Mouse (Mus musculus) cerebellum, adult 18-20 months (tissue): Measurements from ENCODE around the gene Psmb9.
"Not testable (repeated sequence)": the region's sequence is repeated elsewhere in the genome, so short reads cannot be mapped to it uniquely, and the experiment has no call there.

Source experiments
- DNase-seq, 2 experiments: peaks; one replicate each; pipeline ENCODE4 v3.0.0; 2021

Gene Psmb9

DNA sequence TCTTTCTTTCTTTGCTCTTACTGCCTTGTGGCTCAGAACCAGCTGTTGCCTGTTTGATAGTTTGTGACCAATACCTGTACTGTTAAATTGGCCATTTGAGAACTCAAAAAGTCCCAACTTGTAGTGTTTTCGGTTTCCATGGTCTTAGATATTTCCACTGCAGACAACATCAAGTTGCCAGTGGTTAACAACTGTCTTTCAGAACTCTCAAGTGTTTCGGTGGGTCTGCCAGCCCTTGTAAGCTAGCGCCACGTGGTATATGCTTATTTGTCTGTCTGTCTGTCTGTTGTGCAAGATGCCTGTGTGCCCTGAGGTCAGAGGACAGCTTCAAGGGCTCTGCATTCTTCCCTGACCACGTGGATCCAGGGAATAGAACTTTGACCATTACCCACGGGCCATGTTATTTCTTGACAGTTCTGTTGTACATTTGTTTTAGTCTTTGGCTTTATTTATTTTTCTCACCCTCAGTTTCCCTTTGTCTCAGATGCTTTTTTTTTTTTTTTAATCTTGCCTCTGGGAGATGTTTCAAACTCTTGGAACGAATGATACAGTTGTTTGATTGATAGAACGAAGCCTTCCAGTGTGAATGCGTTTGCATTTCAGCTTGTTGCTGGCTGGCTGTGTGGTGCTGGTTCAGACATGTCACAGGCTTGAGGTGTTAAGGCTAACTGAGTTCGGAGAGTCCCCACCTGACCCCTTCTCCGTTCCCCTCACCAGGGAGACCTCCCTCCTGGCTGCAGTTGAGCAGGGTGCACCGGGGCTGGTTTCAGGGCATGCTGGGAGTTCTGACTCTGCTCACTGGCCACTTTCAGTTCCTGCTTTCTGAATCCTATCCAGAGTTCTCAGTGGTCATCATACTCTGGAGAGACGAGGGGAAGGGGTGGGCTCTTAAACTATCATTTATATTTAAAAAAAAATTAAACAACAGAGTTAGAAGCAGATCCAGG is 7.4 kb downstream of the Psmb9 start:
- DNase-seq: no peak

DNA sequence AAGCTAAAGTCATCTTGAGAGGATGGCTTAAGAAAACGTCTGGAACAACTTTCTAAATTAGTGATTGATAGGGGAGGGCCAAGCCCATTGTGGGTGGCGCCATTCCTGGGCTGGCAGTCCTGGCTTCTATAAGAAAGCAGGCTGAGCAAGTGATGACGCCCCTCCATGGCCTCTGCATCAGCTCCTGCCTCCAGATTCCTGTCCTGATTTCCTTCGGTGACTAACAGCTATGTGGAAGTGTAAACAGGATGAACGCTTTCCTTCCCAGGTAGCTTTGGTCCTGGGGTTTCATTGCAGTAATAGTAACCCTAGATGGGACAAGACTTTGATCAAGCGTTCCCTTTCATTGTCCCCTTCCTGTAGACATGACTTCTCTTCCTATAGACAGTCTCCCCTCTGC is 8.5 kb downstream of the Psmb9 start:
- no peak for DNase-seq

DNA sequence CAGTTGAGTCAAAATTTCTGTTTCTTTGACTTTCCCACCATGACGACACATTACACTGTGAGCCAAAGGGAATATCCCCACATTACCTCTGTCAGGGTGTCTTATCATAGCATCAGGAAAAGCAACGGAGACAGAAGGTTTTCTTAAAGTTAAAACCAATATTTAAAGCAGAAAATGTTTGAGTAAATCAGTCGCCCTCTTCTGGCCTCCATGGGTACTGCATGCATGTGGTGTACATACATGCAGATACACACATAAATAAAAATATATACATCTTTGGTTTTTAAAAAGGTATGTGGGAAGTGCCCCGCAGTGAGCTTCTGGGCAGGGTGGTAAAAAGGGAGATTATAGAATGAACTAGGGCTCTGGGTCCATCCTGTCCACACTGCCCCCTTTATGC is 10.4 kb downstream of the Psmb9 start:
- no peak for DNase-seq

DNA sequence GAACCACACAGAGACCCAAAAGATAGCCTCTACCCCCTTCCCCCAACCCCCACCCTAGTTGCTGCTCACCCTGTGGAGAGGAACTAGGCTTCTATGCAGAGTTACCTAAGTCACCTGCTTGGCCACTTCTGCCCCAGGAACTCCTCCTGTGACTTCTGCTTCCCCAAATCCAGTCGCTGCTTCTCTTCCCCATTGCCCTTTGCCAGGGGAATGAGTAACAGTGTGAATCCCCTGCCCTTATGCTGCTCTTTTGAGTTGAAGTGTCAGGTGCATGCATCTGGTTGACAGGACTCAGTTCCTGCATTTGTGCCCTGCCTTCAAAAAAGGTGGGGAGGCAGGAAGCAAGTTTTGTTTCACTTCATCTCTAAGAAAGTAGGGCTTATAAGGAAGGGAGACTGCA is 13.5 kb downstream of the Psmb9 start:
- no peak for DNase-seq

- DNase-seq: no peak
These were observed 15.0 kb downstream of the Psmb9 start for GRCm38 (mm10) chr17:34172528-34172927.

DNA sequence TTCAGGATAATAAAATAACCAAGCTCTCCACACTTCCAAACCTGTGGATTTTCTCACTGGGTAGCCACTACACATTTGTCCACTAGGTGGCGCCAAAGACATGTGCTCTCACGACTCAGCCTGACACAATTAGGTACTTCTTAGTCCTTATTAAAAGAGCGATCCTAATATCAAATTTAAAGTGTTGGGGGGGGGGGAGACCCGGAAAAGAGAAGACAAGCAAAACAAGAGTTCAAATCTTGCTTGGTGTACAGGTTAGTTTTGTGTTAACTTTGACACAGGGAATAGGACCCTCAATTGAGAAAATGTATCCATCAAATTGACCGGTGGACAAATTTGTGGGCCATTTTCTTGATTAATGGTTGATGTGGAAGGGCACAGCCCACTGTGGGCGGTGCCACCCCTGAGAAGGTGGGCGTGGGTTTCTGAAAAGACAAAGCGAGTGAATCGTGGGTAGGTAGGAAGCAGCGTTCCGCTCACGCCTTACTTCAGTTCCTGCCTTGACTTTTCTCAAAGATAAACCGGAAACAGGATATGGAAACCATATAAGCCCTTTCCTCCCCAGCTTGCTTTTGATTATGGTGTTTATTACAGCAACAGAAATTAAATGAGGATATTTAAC is 16.6 kb downstream of the Psmb9 start:
- peak; percentile 74 to 83 for DNase-seq

DNA sequence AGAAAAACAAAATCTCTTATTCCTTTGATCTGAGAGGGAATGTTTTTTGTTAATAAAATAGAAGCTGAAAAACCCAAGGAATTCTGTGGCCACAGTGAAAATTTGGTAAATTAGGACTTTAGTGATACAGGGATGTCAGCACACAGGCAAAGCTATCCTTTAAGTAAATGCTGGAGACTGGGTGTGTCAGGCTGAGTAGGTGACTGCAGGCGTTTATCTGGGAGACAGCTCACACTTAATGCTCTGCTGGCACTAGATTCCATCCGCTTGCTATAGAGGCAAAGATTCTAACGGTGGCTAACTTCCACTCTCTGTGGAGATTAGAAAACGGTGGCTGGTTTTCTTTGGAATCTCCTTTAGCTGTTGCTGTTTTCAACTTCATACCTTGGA is 17.1 kb downstream of the Psmb9 start:
- no peak for DNase-seq

- DNase-seq: peak; percentile 20 to 22
These were observed 18.3 kb downstream of the Psmb9 start for GRCm38 (mm10) chr17:34169279-34169678.

DNA sequence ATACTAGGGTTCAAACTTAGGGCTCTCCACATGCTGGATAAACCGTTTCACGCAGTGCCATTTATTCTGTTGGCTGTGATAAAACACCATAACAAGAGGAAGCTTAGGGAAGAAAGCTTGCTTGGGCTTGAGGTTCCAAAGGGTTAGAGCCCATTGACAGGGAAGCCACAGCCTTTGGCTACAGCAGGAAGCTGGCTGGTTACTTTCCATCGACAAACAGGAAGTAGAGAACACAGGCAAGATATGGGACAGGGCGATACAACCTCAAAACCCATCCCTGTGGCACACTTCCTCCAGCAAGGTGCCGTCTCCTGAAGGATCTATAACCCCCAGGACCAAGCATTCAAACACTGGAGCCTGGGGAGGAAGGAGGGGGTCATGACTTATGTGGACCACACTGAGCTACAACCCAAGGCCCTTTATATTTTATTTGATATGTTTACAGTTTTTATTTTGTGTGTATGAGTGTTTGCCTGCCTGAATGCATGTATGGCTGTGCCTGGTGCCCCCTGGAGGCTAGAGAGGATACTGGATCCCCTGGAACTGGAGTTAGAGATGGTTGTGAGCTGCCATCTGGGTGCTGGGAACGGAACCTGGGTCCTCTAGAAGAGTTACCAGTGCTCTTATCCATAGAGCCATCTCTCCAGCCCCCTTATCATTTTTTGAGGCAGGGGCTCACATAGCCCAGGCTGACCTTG is 22.4 kb downstream of the Psmb9 start:
- DNase-seq: no peak

DNA sequence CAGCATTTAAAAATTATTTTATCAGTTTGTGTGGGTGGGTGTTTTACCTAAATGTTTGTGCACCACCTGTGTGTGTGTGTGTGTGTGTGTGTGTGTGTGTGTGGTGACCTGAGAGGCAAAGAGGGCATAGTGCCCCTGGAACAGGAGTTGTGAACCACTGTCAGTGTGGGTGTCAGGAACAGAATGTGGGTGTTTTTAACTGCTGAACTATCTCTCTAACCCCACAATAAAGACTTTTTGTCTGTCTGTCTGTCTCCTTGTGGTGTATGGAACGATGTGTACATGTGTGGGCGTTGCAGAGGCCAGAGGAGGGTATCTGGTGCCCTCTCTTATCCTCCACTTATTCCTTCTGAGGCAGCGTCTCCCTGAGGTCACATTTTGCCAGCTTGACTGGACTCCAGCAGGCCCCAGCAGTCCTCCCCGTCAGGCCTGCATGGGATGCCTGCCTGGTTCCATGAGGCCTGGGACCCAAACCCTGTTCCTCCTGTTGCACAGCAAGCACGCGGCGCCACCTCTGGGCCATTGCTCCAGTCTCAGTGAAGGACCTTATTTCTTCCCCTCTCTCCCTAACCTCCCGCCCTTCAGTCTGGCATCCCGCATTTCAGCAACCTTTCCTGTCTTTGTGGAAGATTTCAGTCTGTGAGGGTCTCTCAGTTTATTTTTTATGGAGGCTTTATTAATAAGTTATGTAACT is 23.2 kb downstream of the Psmb9 start:
- no peak for DNase-seq

GRCm38 (mm10) chr17:34155534-34155933 is 32.0 kb downstream of the Psmb9 start:
- no peak for DNase-seq

- no peak for DNase-seq
These were observed 34.6 kb downstream of the Psmb9 start, which contains the start of gene H2-DMb1 for GRCm38 (mm10) chr17:34152923-34153322. Gene H2-DMb1, plus strand, starts transcription at chr17:34153072.

GRCm38 (mm10) chr17:34144960-34145371 is 42.6 kb downstream of the Psmb9 start:
- no peak for DNase-seq

- not testable (repeated sequence) for DNase-seq
These were observed 43.3 kb downstream of the Psmb9 start for GRCm38 (mm10) chr17:34144221-34144620.

DNA sequence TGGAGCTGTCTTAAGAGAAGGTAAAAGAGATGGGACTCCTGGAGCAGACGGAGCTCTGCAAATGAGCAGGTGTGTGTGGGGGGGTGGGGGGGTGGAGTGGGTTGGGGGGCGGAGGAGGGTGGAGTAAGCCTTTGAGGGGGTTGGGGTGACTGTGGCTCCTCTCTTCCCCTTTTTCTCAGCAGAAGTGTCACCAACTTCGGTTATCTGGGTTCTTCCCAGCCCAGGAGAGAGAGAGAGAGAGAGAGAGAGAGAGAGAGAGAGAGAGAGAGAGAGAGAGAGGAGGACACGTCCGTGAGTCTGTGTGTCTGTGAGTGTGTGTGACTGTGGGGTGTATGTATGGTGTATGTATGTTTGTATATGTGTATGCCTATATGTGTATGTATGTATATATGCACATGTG is 44.1 kb downstream of the Psmb9 start:
- no peak for DNase-seq

DNA sequence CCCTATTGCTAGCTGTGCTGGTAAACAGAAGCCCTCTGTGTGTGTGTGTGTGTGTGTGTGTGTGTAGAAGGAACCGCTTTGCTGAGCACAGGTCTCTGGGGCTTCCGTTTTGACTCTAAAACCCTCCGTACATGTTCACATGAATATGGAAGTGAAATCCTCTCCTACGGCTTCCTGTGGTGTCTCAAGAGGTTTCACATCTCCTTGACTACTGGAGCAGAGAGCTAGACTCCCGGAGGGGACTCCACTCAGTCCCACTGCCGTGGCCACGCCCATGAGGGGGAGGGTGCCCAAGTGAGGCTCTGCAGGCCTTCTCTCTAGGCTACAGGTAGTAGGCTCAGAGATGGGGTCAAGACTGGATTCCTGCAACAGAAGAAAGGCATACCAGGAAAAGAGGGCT is 44.5 kb downstream of the Psmb9 start, which contains the start of gene H2-DMb2:
Gene H2-DMb2, plus strand, starts transcription at position 275 of the 400 bp plus-strand sequence.
- DNase-seq: no peak

- no peak for DNase-seq
These were observed 45.0 kb downstream of the Psmb9 start for GRCm38 (mm10) chr17:34142456-34143010.

DNA sequence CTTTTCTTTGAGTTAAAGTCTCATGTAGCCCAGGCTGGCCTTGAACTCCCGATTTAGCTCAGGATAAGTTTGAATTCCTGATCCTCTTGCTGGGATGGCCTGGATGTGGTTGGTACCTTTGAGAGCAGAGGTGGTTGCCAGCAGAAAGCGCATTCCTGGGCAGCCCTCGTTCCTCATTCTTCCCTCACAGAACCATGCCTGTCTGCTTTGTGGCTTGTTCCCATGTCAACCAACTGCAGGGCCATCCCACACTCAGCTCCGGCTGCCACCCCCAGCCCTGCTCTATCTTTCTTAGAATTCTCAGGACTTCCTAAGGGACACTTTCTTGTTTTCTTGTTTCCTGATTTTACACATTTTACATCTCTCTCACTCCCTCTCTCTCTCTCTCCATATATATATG is 46.1 kb downstream of the Psmb9 start:
- DNase-seq: no peak

- DNase-seq: no peak
These were observed 47.3 kb downstream of the Psmb9 start for GRCm38 (mm10) chr17:34140240-34140639.

DNA sequence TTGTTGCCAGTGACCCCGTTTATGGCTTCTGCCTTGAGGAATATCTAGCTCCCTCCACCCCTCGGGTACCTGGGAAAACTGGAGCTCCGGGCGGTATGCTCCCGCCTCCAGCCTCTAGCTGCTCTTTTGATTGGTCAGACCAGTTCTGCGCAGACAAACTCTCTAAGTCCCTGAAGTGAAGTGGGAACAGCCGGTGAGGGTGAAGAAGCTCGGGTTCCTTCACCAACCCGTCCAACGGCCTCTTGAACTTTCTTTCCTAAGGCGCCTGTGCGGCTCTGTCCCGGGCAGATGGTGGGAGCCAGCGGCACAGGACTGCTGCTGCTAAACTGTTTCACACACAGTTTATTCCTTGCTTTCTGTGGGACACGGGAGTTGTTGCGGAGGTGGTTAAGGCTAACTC is 48.1 kb downstream of the Psmb9 start:
- DNase-seq: no peak

GRCm38 (mm10) chr17:34138655-34139054 is 48.9 kb downstream of the Psmb9 start:
- no peak for DNase-seq

DNA sequence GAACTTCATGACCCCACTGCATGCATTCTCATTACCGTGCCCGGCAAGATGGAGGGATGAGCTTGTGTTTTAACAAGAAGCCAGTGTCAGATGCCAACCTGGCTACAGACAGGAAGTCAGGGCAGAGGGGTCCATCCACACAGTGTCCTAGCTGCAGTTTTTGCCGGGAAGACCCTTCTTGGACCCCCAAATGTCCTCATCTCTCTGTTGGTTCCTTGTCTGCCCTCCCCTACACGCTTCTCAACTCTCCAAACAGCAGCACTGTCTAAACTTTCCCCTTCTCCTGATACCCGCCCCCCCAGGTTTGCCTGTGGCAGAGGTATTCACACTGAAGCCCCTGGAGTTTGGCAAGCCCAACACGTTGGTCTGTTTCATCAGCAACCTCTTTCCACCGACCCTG is 50.0 kb downstream of the Psmb9 start:
- DNase-seq: no peak
